Comparison of ENCODE assay signal across 8 mouse cellular contexts in genomic region chr2:18343464-18343863, GRCm38 (mm10). TPM values are rescaled to one million over a fixed set of nuclear protein-coding genes. Genes with fewer than 3 reads are reported as not detected.
A peak's percentile ranks its signal among the peaks of the same experiment; 100 is the strongest.
DNase-seq lines count a peak whose midpoint lies in the region; ATAC-seq and TF ChIP-seq lines count a peak whose summit lies in the region.

No protein-coding gene starts in this region.

- no peak for TF ChIP-seq POLR2A in MEL (IDR thresholded peaks at IDR 0.05; ENCODE audit: control insufficient read depth in 1 of 2, insufficient read depth in 1 of 2, low read depth in 1 of 2, low read length in 2 of 2, poor library complexity in 1 of 2)

- peak in 1 of 3 experiments; percentile 44; a peak in 2 of 6 replicates for TF ChIP-seq CTCF in MEL (IDR thresholded peaks at IDR 0.05 in 2 of 3, conservative IDR thresholded peaks at IDR 0.05 in 1 of 3; ENCODE audit: control insufficient read depth in 1 of 3, insufficient read depth in 1 of 3, low read depth in 2 of 3, low read length in 3 of 3, poor library complexity in 1 of 3, severe bottlenecking in 1 of 3)

- H3K27me3 ChIP-seq in MEL (ENCODE audit: control insufficient read depth in 1 of 2, insufficient read depth in 2 of 2, low read length in 2 of 2) = no peaks in the 10 kb centered on the region
- no peaks in the 10 kb centered on the region for H3K27me3 ChIP-seq in midbrain, embryonic 14.5 days (ENCODE audit: control insufficient read depth, insufficient read depth, low read length)

- peak; percentile 19 for DNase-seq in left cerebral cortex, adult 11 months (ENCODE audit: low spot score)
- DNase-seq in left cerebral cortex, postnatal 4 days = no peak
- peak; percentile 44 for DNase-seq in MEL (ENCODE audit: low read depth, low spot score)
- peak; percentile 64 for DNase-seq in midbrain, embryonic 14.5 days
- DNase-seq in frontal cortex, postnatal 25 days (ENCODE audit: low spot score in 2 of 2) = no peak
- no peak for DNase-seq in adrenal gland, adult 18-20 months (ENCODE audit: low spot score in 2 of 2)
- DNase-seq in right cerebral cortex, postnatal 4 days = no peak

- no peak overlapping the region for H3K27ac ChIP-seq in MEL (ENCODE audit: control insufficient read depth, low read depth, low read length)
- H3K27ac ChIP-seq in midbrain, embryonic 14.5 days (replicated peaks; ENCODE audit: low read depth, low read length) = no peak overlapping the region

- no peaks in the 10 kb centered on the region for H3K79me2 ChIP-seq in MEL (ENCODE audit: control insufficient read depth, insufficient read depth, low read length, poor library complexity)

- no peak for TF ChIP-seq EP300 in MEL (IDR thresholded peaks at IDR 0.05; ENCODE audit: low read depth in 1 of 2, low read length in 2 of 2)

- H3K9ac ChIP-seq in MEL (ENCODE audit: control insufficient read depth, low read depth, low read length, poor library complexity, severe bottlenecking) = no peak overlapping the region
- no peak overlapping the region for H3K9ac ChIP-seq in midbrain, embryonic 14.5 days (replicated peaks; ENCODE audit: low read length)

- no peaks in the 10 kb centered on the region for H3K36me3 ChIP-seq in MEL (ENCODE audit: control insufficient read depth in 1 of 2, insufficient read depth in 2 of 2, low read length in 2 of 2)
- no peaks in the 10 kb centered on the region for H3K36me3 ChIP-seq in midbrain, embryonic 14.5 days (ENCODE audit: control insufficient read depth, insufficient read depth, low read length)

- H3K4me1 ChIP-seq in MEL (ENCODE audit: control insufficient read depth in 1 of 2, insufficient read depth in 2 of 2, low read length in 2 of 2) = no peaks in the 10 kb centered on the region
- H3K4me1 ChIP-seq in midbrain, embryonic 14.5 days (ENCODE audit: control insufficient read depth, insufficient read depth, low read length) = no peaks in the 10 kb centered on the region

- no peak overlapping the region for H3K4me3 ChIP-seq in MEL (ENCODE audit: control insufficient read depth in 1 of 2, insufficient read depth in 1 of 2, low read depth in 2 of 2, low read length in 2 of 2)
- no peak overlapping the region for H3K4me3 ChIP-seq in midbrain, embryonic 14.5 days (replicated peaks; ENCODE audit: low read depth, low read length)

- 40% methylated on average over 2 of the region's 2 CpGs for WGBS in midbrain, embryonic 14.5 days

- no peaks in the 10 kb centered on the region for H3K9me3 ChIP-seq in MEL (replicated peaks; ENCODE audit: insufficient read depth, low read length)
- H3K9me3 ChIP-seq in midbrain, embryonic 14.5 days (ENCODE audit: control insufficient read depth, low read length) = peaks cover 3% of the 10 kb centered on the region; the same call in 1 of the 2 replicates

- intact Hi-C loops in left cerebral cortex, postnatal 4 days (cut with DNase I) = no loop called here

- H3K4me2 ChIP-seq in midbrain, embryonic 14.5 days (ENCODE audit: low read length) = no peak overlapping the region

- peak; percentile 29 for TF ChIP-seq RAD21 in MEL (IDR thresholded peaks at IDR 0.05; ENCODE audit: low read depth, low read length)

- ATAC-seq in common myeloid progenitor, adult 5-6 weeks (replicated peaks; ENCODE audit: low read depth, poor library complexity, severe bottlenecking) = peak; percentile 73
- peak; percentile 57; the same call in 1 of the 2 replicates for ATAC-seq in midbrain, embryonic 14.5 days (ENCODE audit: low FRiP score, low TSS enrichment)

TF ChIP-seq in MEL, 35 proteins besides CTCF, POLR2A, EP300 and RAD21:
- no peak for TF ChIP-seq ZNF384 (IDR thresholded peaks at IDR 0.05; ENCODE audit: low read depth, low read length)
- no peak for TF ChIP-seq GATA1 (IDR thresholded peaks at IDR 0.05; ENCODE audit: low read depth, low read length)
- TF ChIP-seq SMC3 (IDR thresholded peaks at IDR 0.05; ENCODE audit: low read depth, low read length) = peak; percentile 39

RNA-seq across cellular contexts. Expression of gene Dnajc1, which starts 49.2 kb away (rescaled TPM):
- 10 to 100 TPM; 15.3 to 19.9 TPM for total RNA-seq in left cerebral cortex, postnatal 4 days (2021)
- total RNA-seq in MEL (2012; rRNA removed) = 9.3 and 10.4 TPM in 2 replicates
- polyA plus RNA-seq in MEL (2012; ENCODE audit: insufficient read depth in 1 of 2, insufficient read length in 2 of 2, low read depth in 1 of 2, low replicate concordance in 2 of 2, missing spikeins in 1 of 2) = 10 to 100 TPM; 14.3 to 86.1 TPM
- 67.4 and 67.8 TPM in 2 replicates for total RNA-seq in common myeloid progenitor, adult 5-6 weeks (2017)
- polyA plus RNA-seq in midbrain, embryonic 14.5 days (2014; fragmentation: Nextera tagmentation; extraction: Ambion mirVana) = 20.7 and 22.2 TPM in 2 replicates
- total RNA-seq in adrenal gland, adult 18-20 months (2021) = 10 to 100 TPM; 30.4 to 39.1 TPM

Comparison
In these comparisons a context has a peak if more than half of its experiments do, and no peak if none do; other contexts are left out.
1. DNase-seq: peak in left cerebral cortex, adult 11 months (single experiment), MEL (single experiment) and midbrain, embryonic 14.5 days (single experiment); none in left cerebral cortex, postnatal 4 days (single experiment), frontal cortex, postnatal 25 days (0 of 2), adrenal gland, adult 18-20 months (0 of 2) and right cerebral cortex, postnatal 4 days (single experiment).